Mouse (Mus musculus) layer of hippocampus, adult 9-11 months (tissue): ENCODE measurements around the gene Serpinc1.
A peak's percentile ranks its signal among the peaks of the same experiment; 100 is the strongest.
"Not testable (repeated sequence)": the region's sequence is repeated elsewhere in the genome, so short reads cannot be mapped to it uniquely, and the experiment has no call there.

Source experiments
- DNase-seq: peaks from one replicate; pipeline ENCODE4 v3.0.0; 2022

The Serpinc1 gene

DNA sequence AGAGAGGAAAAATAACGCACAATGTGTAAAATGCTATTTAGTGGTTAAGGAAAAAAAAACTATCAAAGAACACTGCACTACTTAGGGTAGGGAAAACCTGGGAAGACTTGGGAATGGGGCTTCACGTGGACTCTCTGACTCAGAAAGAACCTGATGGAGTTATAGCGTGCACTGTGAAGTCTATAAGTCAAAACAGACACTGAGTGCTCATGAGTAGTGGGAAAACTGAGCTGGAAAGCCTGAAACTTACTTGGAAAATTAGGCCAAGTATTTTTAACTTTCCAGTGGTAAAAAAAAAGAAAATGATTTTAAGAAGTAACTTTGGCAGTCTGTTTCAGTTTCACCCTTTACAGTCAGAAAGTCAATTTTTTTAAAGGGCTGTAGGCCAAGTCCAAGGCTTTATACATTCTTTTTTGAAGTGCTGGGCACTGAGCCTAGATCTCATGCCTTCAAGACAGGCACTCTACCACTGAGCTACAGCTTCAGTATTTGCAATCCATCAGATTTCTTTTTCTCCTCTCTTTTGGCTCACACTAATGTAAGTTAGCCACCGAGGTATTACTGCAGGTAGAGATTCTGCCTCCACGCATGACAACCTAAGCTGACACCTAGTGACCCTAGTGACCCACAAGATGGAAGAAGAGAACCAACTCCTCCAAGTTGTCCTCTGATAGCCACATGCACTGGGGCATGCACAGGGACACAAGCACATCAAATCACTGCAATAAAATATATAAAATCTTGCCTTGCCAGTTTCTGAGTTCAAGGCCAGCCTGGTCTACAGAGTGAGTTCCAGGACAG is 47.2 kb downstream of the Serpinc1 start:
- no peak for DNase-seq

DNA sequence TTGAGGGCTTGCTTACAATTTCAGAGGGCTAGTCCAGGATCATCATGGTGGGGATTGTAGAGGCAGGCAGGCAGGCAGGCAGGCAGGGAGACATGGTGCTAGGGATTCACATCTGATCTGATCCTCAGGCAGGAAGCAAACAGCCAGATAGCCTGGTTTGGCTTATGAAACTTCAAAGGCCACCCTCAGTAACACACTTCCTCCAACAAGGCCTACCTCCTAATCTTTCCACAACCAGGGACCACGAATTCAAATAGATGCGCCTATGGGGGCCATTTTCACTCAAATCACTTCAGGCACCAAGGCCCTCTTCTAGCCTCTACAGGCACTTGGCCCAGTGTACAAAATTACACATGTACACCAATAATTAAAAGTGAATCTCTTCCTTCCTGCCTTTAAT is 48.8 kb downstream of the Serpinc1 start:
- no peak for DNase-seq

DNA sequence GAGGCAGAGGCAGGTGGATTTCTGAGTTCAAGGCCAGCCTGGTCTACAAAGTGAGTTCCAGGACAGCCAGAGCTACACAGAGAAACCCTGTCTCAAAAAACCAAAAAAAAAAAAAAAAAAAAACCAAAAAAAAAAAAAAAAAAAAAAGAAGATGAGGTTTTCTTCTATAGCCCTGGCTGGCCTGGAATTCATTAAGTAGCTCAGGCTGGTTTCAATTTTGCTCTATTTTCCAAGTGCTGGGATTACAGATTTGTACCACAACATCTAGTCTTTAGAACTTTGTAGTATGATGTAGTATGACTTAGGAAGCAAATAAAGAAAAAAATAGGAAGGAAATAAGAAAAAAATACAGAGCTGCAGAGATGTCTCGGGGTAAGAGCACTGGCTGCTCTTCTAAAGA is 50.0 kb downstream of the Serpinc1 start:
- DNase-seq, result not testable (repeated sequence)

DNA sequence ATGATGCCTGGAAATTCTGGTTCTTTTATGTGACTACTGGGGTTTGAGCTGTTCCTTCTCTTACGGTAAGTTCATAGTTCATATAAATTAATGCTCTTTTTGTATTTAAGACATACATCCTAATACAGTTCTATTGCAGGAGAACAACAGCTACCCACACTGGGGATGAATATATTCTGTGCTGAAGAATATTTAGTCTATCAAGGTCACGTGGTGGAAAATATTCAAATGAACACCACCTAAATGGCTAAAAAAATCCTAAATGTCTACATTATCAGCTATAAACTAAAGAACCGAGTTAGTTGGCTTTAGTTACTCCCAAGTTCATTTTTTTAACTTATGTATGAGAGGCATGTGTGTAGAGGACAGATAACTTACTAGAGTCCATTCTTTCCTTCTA is 51.7 kb downstream of the Serpinc1 start:
- DNase-seq, result no peak

DNA sequence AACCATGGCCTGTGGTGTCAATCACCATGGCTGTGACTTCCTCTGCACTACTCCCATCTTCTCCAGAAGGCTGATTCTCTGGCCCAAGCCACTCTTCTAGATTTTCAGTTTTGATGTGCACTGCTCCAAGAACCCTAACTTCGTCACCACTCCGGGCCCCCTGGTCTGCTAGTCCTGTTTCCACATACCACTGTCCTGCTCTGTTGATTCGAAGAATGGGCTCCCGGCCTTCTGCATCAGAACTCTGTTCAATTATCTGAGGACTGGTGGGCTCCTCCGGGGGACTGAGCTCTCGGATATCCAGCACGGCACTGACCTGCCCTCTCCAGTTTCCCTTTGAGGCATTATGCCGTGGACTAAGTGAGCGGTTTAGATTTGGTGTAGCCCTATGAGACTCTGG is 53.5 kb downstream of the Serpinc1 start:
- no peak for DNase-seq

DNA sequence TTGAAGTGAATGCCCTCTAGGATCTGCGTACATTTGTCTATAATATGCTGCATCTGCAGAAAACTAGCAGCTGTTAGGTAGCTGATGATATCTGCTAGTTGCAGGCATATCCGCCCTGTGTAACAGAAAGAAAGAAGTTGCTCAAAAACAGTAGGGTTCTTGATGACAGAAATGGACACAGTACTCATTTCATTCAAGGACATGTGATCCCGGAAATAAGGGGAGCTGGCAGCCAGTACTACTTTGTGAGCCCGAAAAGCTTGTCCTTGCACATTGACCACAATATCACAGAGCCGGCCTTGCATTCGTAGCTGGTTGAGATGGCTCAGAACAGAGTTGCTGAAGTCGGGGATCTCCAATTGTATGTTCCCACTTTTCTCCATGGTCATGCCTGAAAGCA is 54.0 kb downstream of the Serpinc1 start:
- DNase-seq, result no peak

DNA sequence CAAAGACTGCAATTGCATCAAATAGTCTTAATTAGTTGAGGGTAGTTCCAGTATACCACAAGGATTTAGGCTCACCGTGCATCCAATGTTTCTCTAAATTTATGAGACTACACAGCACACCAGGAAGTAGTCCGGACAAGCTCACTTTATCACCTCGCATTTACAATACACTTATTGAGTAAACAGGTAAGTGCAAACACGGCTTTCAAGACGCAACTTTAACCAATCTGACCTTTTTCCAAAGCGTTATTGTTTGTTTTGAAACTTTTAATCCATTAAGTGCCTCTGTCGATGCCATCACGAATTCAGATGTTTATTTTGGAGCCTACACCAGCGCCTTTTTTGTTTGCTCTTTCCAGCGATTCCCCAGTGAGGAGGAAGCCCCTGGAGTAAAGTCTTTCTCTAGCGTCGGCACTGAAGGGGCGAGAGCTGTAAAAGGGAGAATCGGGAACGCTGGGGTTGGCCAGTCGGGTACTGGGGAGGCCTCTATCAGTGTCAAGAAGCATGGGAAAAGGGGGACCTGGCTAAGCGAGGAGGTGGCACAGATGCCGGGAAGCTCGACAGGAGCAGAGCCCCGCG is 55.6 kb downstream of the Serpinc1 start:
- no peak for DNase-seq

DNA sequence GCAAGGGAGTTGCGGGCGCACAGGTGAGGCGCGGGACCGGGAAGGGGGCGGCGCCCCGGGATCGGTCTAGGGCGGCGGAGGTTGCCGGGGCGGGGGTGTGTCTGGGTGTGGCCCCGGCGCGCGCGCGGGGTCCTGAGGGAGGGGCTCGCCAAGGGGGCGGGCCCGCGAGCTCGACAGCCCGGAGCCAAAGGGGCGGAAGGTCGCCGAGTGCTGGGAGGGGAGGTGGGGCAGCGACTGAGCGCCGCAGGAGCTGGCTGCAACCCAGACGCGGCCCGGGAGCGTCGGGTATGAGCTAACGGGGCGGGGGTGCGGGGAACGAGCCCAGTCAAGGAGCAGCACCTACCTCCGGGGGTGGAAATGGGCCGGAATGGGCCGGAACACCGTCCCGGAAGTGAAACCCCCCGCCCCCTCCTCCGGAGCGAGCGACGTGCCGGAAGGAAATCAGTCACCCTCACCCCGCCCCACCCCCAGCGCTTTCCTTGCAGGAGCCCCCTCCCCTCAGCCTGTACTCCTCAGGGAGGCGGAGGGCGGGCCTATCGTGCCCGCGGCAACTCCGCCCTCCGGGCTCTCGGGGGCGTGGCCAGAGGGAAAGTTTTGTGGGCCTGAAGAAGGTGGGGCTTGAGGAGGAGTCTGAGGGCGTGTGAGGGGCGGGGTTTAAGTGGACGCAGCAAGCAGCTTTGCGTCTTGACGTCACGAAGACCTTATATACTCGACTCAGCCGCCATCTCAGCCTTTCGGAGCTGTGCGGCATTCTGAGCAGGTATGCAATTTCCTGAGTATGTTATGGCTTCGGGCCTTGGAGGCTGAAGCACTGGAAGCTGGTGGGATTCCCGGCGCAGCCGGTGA is 56.3 kb downstream of the Serpinc1 start, which contains the start of gene Zbtb37:
Gene Zbtb37, minus strand, starts transcription at position 415 of the 846 bp plus-strand sequence.
- DNase-seq, result peak; percentile 99

DNA sequence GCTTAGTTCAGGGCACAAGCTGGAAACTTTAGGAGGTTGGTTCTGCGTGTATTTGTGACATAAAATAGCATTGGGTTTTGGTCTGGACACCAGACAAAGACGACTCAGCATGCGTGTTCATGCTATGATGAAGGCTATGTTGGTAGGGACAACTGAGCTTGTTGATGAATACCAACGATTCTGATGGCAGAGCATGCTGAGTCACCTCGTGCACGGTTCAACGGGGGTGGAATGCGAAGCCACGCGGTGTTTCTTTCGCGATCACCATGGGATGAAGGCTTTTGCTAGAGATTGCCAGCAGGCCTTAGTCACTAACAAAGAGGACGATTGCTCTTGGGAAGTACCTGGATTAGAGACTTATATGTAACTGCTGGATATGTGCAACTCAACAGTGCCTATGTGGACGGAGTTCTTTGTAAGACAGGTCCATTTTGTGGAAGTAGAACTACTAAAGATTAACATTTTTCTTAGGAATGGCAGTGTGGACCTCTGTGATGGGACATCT is 56.9 kb downstream of the Serpinc1 start:
- peak; percentile 33 for DNase-seq

DNA sequence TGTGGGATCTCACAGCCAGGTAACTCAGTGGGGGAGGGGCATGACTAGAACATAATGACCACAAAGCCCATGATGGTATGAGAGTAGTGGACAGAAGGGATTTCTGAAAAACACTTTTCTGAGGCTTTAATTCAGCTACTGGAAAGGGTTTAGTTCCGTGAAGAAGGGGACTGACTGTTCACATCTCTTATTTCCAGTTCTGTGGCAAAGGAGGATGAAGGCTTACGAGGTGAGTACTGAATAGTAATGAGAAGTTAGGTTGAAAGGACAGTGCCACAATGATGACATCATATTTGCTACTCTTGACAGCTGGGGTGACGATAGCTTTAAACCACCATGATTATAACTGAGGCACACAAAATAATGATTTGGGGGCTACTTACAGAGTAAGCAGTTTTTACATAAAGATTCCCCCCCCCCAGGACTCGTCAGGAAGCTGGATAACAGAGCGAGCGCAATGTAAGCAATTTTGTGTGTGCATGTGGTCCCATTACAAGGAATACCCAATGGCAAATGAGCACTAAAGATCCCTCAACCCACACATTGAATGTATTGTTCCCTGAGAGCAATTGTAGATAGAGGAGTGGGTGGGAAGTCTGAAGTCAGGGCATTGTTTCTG is 57.5 kb downstream of the Serpinc1 start:
- DNase-seq, result no peak

DNA sequence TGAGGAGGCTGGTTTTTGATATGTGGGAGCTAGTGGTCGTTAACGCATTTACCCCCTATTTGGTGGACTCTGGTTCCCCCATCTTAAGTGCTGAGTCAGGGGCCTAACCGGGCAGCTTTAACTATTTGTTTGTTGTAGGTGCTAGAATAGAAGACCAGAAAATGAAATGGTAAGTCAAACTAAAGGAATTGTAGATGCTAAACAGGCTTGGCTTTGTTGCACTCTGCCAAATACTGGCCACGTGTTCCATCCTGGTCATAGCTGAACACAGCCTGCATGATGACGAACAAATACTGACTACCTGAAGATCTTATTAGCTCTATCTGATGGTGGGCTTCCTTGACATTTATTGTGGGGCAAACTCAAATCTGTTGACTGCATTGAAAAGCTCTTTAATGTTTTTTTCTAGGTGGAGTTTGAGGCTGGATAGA is 58.0 kb downstream of the Serpinc1 start:
- no peak for DNase-seq

DNA sequence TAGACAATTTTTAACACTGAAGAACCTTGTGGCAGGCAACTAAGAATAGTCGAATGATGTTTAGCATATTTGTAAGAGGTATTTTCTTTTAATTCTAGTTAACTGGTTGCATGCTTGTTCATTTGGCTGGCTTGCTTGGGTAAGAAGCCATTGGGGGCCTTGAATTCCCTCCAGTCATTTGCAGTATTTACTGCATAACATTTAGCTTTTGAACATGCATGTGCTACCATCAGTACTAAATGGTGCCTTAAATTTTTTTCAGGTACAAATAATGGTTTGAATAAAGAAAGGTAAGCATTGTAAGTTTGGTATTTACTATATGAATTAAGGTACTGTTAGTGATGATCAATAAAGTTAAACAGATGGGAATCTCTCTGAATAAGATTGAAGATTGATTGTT is 58.6 kb downstream of the Serpinc1 start:
- no peak for DNase-seq

DNA sequence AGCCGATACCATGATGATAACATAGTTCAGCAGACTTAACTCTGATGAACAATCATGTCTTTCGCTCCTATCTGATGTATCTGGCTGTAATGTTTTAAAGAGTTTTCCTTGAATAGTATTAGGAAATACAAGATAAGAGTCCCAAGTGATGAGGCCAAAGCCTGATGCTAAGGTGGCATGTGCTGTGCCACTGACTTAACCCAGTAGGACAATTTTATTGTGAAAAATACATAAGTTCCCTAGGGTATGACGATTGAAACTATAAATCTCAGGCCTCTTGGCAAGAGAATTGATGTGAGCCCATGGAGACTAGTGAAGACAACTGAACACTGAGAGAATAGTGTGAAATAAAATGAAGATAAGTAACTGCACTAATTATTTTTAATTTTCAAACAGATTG is 59.2 kb downstream of the Serpinc1 start:
- no peak for DNase-seq

DNA sequence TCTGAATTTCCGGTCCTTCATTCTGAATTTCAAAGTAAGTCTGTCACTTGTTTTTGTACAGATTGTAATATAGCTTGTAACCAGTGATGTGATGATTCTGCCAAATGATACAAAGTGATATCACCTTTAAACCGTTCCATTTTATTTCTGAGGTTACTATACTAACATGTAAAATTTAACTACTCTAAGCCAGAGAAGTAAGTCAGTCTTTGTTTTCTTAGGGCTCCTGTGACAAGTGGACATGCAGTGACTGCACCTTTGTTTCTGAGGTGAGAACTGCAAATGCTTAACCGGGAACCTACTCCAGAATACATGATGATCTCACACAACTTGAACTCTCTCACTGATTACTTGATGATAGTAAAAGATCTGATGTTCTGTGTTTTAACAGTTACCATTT is 59.6 kb downstream of the Serpinc1 start:
- DNase-seq, result no peak

DNA sequence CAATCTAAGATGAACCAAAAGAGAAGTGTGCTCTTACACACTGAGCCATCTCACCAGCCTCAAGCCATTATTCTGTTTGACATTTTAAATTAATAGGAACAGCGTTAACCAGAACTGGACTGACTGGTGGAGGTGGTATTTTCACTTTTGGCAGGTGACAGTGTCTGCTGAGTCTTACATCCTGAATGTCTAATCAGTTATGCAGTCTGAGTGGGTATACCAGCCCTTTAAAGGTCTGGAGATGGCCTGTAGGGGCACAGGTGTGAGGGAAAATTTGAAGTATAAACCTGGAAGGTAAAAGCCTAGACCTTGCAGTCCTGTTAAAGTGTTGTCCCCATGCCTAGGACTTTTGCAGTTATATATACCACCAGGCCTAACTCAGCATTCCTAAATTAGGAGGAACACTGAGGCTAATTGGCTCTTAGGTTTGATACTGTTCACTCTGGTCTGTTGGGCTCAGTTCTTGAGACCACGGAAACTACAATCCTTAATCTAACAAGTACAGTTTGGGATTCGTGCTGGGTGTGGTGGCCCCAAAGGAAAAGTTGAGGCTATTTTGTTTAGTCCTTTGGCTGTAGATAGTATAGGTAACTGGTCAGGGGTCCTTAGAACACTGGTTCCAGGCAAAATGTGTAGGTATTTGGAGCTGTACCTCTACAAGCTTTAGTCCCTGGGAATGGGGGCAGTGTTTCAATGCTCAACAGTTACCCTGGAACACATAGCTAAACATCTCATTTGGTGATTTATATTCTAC is 60.8 kb downstream of the Serpinc1 start:
- no peak for DNase-seq

DNA sequence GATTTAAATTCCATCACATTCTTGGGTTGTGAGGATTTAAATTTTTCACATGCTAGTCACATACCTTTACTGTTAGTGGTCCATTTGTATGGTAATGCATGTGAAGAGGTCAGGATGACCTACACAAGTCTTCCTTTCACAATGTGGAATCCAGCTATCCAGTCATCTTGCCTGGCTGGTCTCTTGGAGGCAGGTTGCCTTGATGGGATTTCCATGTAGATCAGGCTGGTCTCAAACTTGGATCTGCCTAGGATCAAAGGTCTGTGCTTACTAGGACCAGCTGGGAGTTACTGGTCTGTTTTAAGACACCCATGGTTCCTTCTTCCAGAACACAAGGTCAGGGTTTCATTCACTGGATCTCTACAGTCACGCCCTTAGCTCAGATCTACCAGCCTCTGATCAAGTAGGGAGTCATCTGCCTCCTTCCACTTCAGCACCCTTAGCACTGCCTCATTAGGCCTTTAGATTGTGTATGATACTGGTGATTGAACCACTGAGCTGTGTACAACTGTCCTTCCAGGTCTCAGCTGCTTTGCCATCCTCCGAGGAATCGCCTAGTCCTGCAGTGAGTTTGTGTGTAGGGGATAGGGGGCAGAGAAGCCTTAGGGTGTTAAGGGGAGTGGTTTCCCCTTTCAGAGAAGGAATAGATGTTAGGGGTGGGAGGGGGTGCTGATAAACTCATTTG is 61.5 kb downstream of the Serpinc1 start:
- DNase-seq, result no peak

DNA sequence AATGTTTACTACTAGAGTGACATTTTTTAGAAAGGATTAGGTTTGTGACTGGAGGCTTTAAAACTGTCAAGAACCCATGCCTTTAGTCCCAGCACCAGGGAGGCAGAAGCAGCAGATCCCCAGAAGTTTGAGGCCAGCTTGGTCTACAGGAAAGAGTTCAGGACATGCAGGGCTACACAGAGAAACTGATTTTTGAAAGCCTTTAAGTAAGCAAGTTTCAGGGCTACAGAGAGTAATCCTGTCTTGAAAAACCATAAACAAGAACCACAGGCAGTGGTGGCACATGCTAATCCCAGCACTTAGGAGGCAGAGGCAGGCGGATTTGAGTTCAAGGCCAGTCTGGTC is 62.0 kb downstream of the Serpinc1 start:
- DNase-seq, result no peak

DNA sequence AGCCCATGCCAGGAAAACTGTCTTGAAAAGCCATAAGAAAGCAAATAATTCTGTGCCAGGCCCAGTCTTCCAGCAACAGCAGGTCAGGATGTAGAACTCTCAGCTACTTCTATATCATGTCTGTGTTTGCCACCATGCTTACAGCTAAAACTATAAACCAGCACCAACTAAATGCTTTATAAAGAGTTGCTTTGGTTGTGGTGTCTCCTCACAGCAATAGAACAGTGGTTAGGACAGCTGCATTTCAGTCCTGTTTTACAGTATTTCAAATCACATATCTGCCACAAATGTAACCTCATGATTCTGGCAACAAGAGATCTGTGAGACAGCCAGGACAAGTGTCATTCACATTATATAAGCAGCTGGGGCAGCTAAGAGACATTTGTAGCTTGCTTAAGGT is 62.5 kb downstream of the Serpinc1 start:
- DNase-seq, result no peak

DNA sequence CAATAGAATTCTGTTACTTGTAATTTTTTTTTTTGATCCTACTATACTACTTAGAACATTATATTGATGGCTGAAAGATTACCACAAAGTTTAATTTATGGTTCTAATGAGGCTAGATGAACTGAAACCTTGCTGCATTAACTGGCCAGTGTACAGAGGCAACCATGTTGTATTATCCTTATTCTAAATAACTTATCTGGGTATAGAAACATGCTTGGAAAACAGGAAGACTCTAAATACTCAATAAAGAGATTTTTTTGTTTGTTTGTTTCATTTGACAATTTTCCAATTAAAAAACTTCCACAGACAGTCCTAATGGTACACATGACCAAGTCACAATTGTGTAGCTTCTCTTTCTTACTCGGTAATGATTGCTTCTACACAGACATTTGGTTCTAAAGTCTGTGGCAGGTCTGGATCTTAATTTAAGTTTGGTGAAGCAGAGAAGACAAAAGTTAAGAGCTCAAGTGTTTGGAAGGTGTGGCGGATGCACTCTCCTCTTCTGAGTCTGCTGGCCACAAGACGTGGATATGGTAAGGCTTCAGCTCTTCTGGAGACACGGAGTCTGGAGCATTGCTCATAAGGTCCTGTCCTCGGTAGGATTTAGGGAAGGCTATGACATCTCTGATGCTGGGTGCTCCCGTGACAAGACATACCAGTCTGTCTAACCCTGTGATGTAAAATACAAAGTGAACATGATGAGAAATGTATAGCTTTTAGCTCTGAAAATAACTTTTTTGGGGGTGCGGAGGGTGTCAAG is 63.1 kb downstream of the Serpinc1 start:
- no peak for DNase-seq

DNA sequence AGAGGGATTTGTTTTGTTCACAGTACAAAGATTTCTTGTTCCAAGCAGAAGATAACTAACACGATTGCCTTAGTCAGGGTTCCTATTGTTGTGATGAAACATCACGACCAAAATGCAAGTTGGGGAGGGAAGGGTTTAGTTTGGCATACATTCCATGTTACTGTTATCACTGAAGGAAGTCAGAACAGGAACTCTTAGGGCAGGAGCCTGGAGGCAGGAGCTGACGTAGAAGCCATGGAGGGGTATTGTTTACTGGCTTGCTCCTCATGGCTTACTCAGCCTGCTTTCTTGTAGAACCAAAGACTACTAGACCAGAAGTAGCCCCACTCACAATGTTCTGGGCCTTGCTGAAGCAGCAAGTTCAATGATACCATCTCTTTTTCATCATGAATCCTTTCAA is 68.6 kb downstream of the Serpinc1 start:
- DNase-seq, result no peak
